Mouse (Mus musculus): ENCODE measurements around the gene Cep170.

GRCm38 (mm10) chr1:176723858-176724713 is 89.8 kb downstream of the Cep170 start:
- TF ChIP-seq CTCF (IDR thresholded peaks at IDR 0.05; ENCODE audit: low read depth, low read length) = no peak
- TF ChIP-seq GATA1 (IDR thresholded peaks at IDR 0.05; ENCODE audit: borderline replicate concordance, low read length) = no peak
- no peak for TF ChIP-seq GATA2 (IDR thresholded peaks at IDR 0.05; ENCODE audit: borderline replicate concordance, low read depth, low read length)
- TF ChIP-seq POLR2AphosphoS5 (IDR thresholded peaks at IDR 0.05; ENCODE audit: insufficient replicate concordance, low read depth, low read length) = no peak
